Mouse (Mus musculus): ENCODE data around the gene Plekha5.

GRCm38 (mm10) chr6:140411996-140412395 lies 11.9 kb upstream of the Plekha5 start:
- TF ChIP-seq CTCF (IDR thresholded peaks at IDR 0.05; ENCODE audit: extremely low read depth, insufficient read length, insufficient replicate concordance, low read depth, low read length) (no peak), POLR2A (IDR thresholded peaks at IDR 0.05; ENCODE audit: low read depth, low read length) (no peak)
